Mouse (Mus musculus) G1E (cell line): ENCODE data around the gene Vps13c. TPM values are rescaled to one million over a fixed set of nuclear protein-coding genes. Genes with fewer than 3 reads are reported as not detected.

Experiments used
- ATAC-seq: 2 replicates; pipeline ENCODE4 v1.8.0; 2016; ENCODE audit warnings: mild to moderate bottlenecking; ENCODE audit not compliant: insufficient number of reproducible peaks, poor library complexity, low FRiP score, severe bottlenecking; ENCODE audit errors: extremely low read depth
- DNase-seq: peaks from one replicate; pipeline ENCODE4 v3.0.0; 2012; ENCODE audit warnings: low spot score
- H3K27me3 ChIP-seq: 2 replicates; pipeline ENCODE4 v1.6.1; 2012; ENCODE audit warnings: mild to moderate bottlenecking, low read length, inconsistent platforms; ENCODE audit not compliant: insufficient read depth
- H3K36me3 ChIP-seq: replicated peaks from 2 replicates; pipeline ENCODE3; 2012; ENCODE audit warnings: mild to moderate bottlenecking, inconsistent platforms
- H3K4me1 ChIP-seq: 2 replicates; pipeline ENCODE4 v1.6.1; 2012; ENCODE audit warnings: low read depth, low read length, inconsistent platforms, mixed read lengths; ENCODE audit not compliant: insufficient read depth
- H3K4me3 ChIP-seq: 2 replicates; pipeline ENCODE4 v1.5.1; 2012; ENCODE audit warnings: low read depth, mild to moderate bottlenecking, inconsistent platforms, low read length, moderate library complexity, mixed read lengths
- H3K9me3 ChIP-seq: replicated peaks from 2 replicates; pipeline ENCODE4 v1.6.1; 2012; ENCODE audit warnings: inconsistent platforms
- CTCF ChIP-seq: IDR thresholded peaks from 2 replicates; pipeline ENCODE4 v1.5.1; 2012; ENCODE audit warnings: low read depth, low read length, inconsistent platforms, mixed read lengths
- GATA1 ChIP-seq: IDR thresholded peaks from 2 replicates; pipeline ENCODE4 v1.6.1; 2012; ENCODE audit warnings: borderline replicate concordance, low read length, inconsistent platforms, mixed read lengths
- GATA2 ChIP-seq: IDR thresholded peaks from 2 replicates; pipeline ENCODE4 v1.6.1; 2012; ENCODE audit warnings: low read depth, low read length, inconsistent platforms, borderline replicate concordance
- POLR2AphosphoS5 ChIP-seq: IDR thresholded peaks from 2 replicates; pipeline ENCODE4 v1.6.1; 2012; ENCODE audit warnings: low read depth, low read length, inconsistent platforms; ENCODE audit not compliant: insufficient replicate concordance
- TAL1 ChIP-seq: conservative IDR thresholded peaks from 2 replicates; pipeline ENCODE4 v1.6.1; 2012; ENCODE audit warnings: low read depth, low read length, inconsistent platforms, mixed read lengths
- polyA plus RNA-seq: library from polyadenylated mRNA; stranded (reverse); fragments of >175 nt; gene quantifications from 2 replicates; pipeline ENCODE4 v1.2.3, GENCODE M21; 2012
- total RNA-seq, 2 experiments: library from RNA; stranded (forward) in 1 of 2; stranded (reverse) in 1 of 2; fragments of 200-1000 nt in 1 of 2; fragments of >200 nt in 1 of 2; fragmentation: Nextera tagmentation in 1 of 2; gene quantifications; 2 replicates each; pipeline ENCODE4 v1.2.3; 2014 to 2017

Gene Vps13c
- total and polyA plus RNA-seq, 3 experiments: 26.3 to 366 (median 145) TPM

- peaks cover 77% of the 10 kb centered on the region for H3K4me1 ChIP-seq
- peaks cover 79% of the 10 kb centered on the region for H3K36me3 ChIP-seq
- H3K9me3 ChIP-seq: no peaks in the 10 kb centered on the region
- no peak for TF ChIP-seq CTCF
- TF ChIP-seq GATA2: no peak
- no peak for TF ChIP-seq TAL1
- TF ChIP-seq GATA1: no peak
- TF ChIP-seq POLR2AphosphoS5: no peak
- DNase-seq (no peak), ATAC-seq (no peak)
- no peaks in the 10 kb centered on the region for H3K27me3 ChIP-seq
- H3K4me3 ChIP-seq: no peak overlapping the region
These were observed 27.2 kb downstream of the Vps13c start for GRCm38 (mm10) chr9:67867411-67867810.

- peak overlapping the region; percentile 59; the same call in 1 of the 2 replicates for H3K4me3 ChIP-seq
- TF ChIP-seq TAL1: peak; percentile 80
- TF ChIP-seq POLR2AphosphoS5: 0 out of 2 replicates have a peak, but pooled peaks have one; percentile 25
- TF ChIP-seq GATA1: no peak
- H3K4me1 ChIP-seq: peaks cover 82% of the 10 kb centered on the region
- peaks cover 77% of the 10 kb centered on the region for H3K36me3 ChIP-seq
- ATAC-seq: peak; percentile 81
- DNase-seq: peak; percentile 61
- H3K27me3 ChIP-seq: no peaks in the 10 kb centered on the region
- H3K9me3 ChIP-seq: no peaks in the 10 kb centered on the region
These were observed 29.7 kb downstream of the Vps13c start for GRCm38 (mm10) chr9:67869691-67870450.

GRCm38 (mm10) chr9:67874522-67875222 is 34.5 kb downstream of the Vps13c start:
- H3K36me3 ChIP-seq: peaks cover 73% of the 10 kb centered on the region
- ATAC-seq (peak; percentile 64), DNase-seq (no peak)
- TF ChIP-seq GATA2 (no peak), TAL1 (peak; percentile 94), POLR2AphosphoS5 (no peak), GATA1 (no peak)
- H3K4me1 ChIP-seq: peaks cover 87% of the 10 kb centered on the region
- no peak overlapping the region; the same call in 1 of the 2 replicates for H3K4me3 ChIP-seq
- H3K27me3 ChIP-seq: no peaks in the 10 kb centered on the region
- H3K9me3 ChIP-seq: no peaks in the 10 kb centered on the region

- no peaks in the 10 kb centered on the region for H3K27me3 ChIP-seq
- H3K9me3 ChIP-seq: no peaks in the 10 kb centered on the region
- H3K4me3 ChIP-seq: no peak overlapping the region
- peaks cover 70% of the 10 kb centered on the region for H3K36me3 ChIP-seq
- DNase-seq: no peak
- TF ChIP-seq CTCF (peak; percentile 57), GATA1 (no peak)
- no peak for ATAC-seq
- peaks cover 80% of the 10 kb centered on the region for H3K4me1 ChIP-seq
These were observed 35.1 kb downstream of the Vps13c start for GRCm38 (mm10) chr9:67875337-67875736.

- H3K4me1 ChIP-seq: peaks cover 66% of the 10 kb centered on the region
- H3K4me3 ChIP-seq: peak overlapping the region; percentile 39; the same call in 1 of the 2 replicates
- DNase-seq: peak; percentile 53
- TF ChIP-seq TAL1 (peak; percentile 88), CTCF (no peak)
- ATAC-seq: peak; percentile 80
- peaks cover 73% of the 10 kb centered on the region for H3K36me3 ChIP-seq
- H3K9me3 ChIP-seq: no peaks in the 10 kb centered on the region
- H3K27me3 ChIP-seq: no peaks in the 10 kb centered on the region
These were observed 37.0 kb downstream of the Vps13c start for GRCm38 (mm10) chr9:67877081-67877718.

- TF ChIP-seq CTCF (0 out of 2 replicates have a peak, but pooled peaks have one; percentile 9), TAL1 (no peak), GATA1 (no peak), GATA2 (no peak)
- Histone ChIP-seq H3K27me3 (no peaks in the 10 kb centered on the region), H3K4me3 (peak overlapping the region; percentile 48; the same call in 1 of the 2 replicates), H3K4me1 (peaks cover 57% of the 10 kb centered on the region), H3K9me3 (no peaks in the 10 kb centered on the region), H3K36me3 (peaks cover 75% of the 10 kb centered on the region)
- DNase-seq: no peak
- ATAC-seq: peak; percentile 6; the same call in 1 of the 2 replicates
These were observed 38.1 kb downstream of the Vps13c start for GRCm38 (mm10) chr9:67878197-67878769.
